Mouse (Mus musculus): ENCODE results near the gene Znrd1as. TPM values are rescaled to one million over a fixed set of nuclear protein-coding genes. Genes with fewer than 3 reads are reported as not detected.

Znrd1as gene
- polyA plus RNA-seq, 1 experiment from 2014 or later = 4.7 TPM

DNA sequence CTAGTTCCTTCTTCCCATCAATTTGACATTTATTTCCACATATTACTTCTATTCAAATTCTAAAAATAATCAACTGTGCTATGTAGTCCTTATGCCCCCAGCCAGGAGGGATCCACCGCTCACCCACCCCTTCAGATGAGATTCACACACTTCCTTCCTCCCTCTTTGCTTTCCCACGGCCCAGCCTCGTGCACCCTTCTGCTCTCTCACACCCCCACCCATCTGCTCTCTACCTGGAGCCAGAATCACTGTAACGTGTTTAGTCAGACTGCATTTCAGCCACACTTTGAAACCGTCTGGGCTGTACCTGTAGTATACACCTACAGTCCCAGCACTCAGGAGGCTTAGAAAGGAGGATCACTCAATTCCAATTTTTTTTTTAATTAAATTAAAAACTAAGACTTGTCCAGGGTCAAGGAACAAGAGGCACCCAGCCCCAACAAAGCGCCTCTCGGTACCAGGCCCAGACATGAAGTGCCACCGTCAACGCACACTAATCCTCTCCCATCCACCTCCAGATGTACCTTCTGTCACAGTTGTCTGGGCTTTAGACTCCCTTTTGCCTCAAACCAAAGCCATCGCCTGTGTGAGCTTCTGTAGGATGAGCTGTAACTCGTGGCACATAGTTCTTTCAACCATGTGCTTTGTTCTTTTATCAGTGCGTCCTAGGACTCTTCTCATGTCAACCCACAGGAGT is 29.0 kb upstream of the Znrd1as start:
- no peak overlapping the region for H3K9ac ChIP-seq (ENCODE audit: low read depth, low read length)
- no peak overlapping the region for H3K4me2 ChIP-seq (ENCODE audit: low read length)
- no peaks in the 10 kb centered on the region for H3K36me3 ChIP-seq (ENCODE audit: control insufficient read depth, insufficient read depth, low read length)
- H3K4me3 ChIP-seq (ENCODE audit: low read depth, low read length) = no peak overlapping the region
- no peaks in the 10 kb centered on the region for H3K4me1 ChIP-seq (ENCODE audit: control insufficient read depth, insufficient read depth, low read length)
- 76% methylated on average over 12 of the region's 12 CpGs for WGBS
- no peak overlapping the region for H3K27ac ChIP-seq (ENCODE audit: low read length)
- ATAC-seq = no peak
- no peaks in the 10 kb centered on the region for H3K27me3 ChIP-seq (ENCODE audit: control insufficient read depth, insufficient read depth, low read depth, low read length)
- no peaks in the 10 kb centered on the region for H3K9me3 ChIP-seq (replicated peaks; ENCODE audit: control insufficient read depth, low read length, poor library complexity, severe bottlenecking)

DNA sequence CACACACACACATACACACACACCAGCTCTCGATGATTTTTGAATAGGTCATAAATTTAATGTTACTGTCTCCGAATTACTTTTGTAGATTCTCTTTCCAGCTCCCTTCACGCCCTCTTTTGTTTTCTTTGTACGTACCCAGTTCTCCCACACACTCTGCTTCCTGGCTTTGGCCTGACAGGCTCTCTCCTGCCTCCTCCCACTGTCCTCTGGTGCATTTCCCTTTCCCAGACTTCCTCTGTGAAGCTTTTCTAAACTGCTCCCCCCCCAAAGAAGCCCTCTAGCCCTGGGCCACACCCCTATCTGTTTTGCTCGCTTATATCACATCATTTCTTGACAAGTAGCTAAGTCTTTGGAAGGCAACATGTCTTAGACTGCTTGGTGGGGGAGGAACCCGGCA is 28.2 kb upstream of the Znrd1as start:
- no peak for ATAC-seq
- Histone ChIP-seq H3K27ac (ENCODE audit: low read length) (no peak overlapping the region), H3K4me1 (ENCODE audit: control insufficient read depth, insufficient read depth, low read length) (no peaks in the 10 kb centered on the region), H3K36me3 (ENCODE audit: control insufficient read depth, insufficient read depth, low read length) (no peaks in the 10 kb centered on the region), H3K4me2 (ENCODE audit: low read length) (no peak overlapping the region), H3K4me3 (ENCODE audit: low read depth, low read length) (no peak overlapping the region), H3K9me3 (replicated peaks; ENCODE audit: control insufficient read depth, low read length, poor library complexity, severe bottlenecking) (no peaks in the 10 kb centered on the region), H3K27me3 (ENCODE audit: control insufficient read depth, insufficient read depth, low read depth, low read length) (no peaks in the 10 kb centered on the region), H3K9ac (ENCODE audit: low read depth, low read length) (no peak overlapping the region)
- WGBS = 85% methylated on average over 6 of the region's 6 CpGs

GRCm38 (mm10) chr17:36931130-36931529 is 27.3 kb upstream of the Znrd1as start:
- no peaks in the 10 kb centered on the region for H3K36me3 ChIP-seq (ENCODE audit: control insufficient read depth, insufficient read depth, low read length)
- H3K27me3 ChIP-seq (ENCODE audit: control insufficient read depth, insufficient read depth, low read depth, low read length) = no peaks in the 10 kb centered on the region
- H3K9me3 ChIP-seq (replicated peaks; ENCODE audit: control insufficient read depth, low read length, poor library complexity, severe bottlenecking) = no peaks in the 10 kb centered on the region
- H3K4me1 ChIP-seq (ENCODE audit: control insufficient read depth, insufficient read depth, low read length) = no peaks in the 10 kb centered on the region
- no peak overlapping the region for H3K9ac ChIP-seq (ENCODE audit: low read depth, low read length)
- no peak overlapping the region for H3K27ac ChIP-seq (ENCODE audit: low read length)
- 90% methylated on average over 4 of the region's 4 CpGs for WGBS
- no peak overlapping the region for H3K4me2 ChIP-seq (ENCODE audit: low read length)
- H3K4me3 ChIP-seq (ENCODE audit: low read depth, low read length) = no peak overlapping the region
- no peak for ATAC-seq

GRCm38 (mm10) chr17:36931806-36932205 is 26.6 kb upstream of the Znrd1as start:
- no peaks in the 10 kb centered on the region for H3K9me3 ChIP-seq (replicated peaks; ENCODE audit: control insufficient read depth, low read length, poor library complexity, severe bottlenecking)
- no peak for ATAC-seq
- H3K27me3 ChIP-seq (ENCODE audit: control insufficient read depth, insufficient read depth, low read depth, low read length) = no peaks in the 10 kb centered on the region
- no peak overlapping the region for H3K4me3 ChIP-seq (ENCODE audit: low read depth, low read length)
- no peaks in the 10 kb centered on the region for H3K4me1 ChIP-seq (ENCODE audit: control insufficient read depth, insufficient read depth, low read length)
- no peak overlapping the region for H3K27ac ChIP-seq (ENCODE audit: low read length)
- no peak overlapping the region for H3K4me2 ChIP-seq (ENCODE audit: low read length)
- 67% methylated on average over 2 of the region's 2 CpGs for WGBS
- H3K9ac ChIP-seq (ENCODE audit: low read depth, low read length) = no peak overlapping the region
- H3K36me3 ChIP-seq (ENCODE audit: control insufficient read depth, insufficient read depth, low read length) = no peaks in the 10 kb centered on the region

GRCm38 (mm10) chr17:36938056-36938455 is 20.3 kb upstream of the Znrd1as start:
- Histone ChIP-seq H3K36me3 (ENCODE audit: control insufficient read depth, insufficient read depth, low read length) (no peaks in the 10 kb centered on the region), H3K9me3 (replicated peaks; ENCODE audit: control insufficient read depth, low read length, poor library complexity, severe bottlenecking) (no peaks in the 10 kb centered on the region), H3K27ac (ENCODE audit: low read length) (no peak overlapping the region), H3K27me3 (ENCODE audit: control insufficient read depth, insufficient read depth, low read depth, low read length) (peaks cover 15% of the 10 kb centered on the region), H3K4me1 (ENCODE audit: control insufficient read depth, insufficient read depth, low read length) (peaks cover 3% of the 10 kb centered on the region; the same call in 1 of the 2 replicates), H3K4me3 (ENCODE audit: low read depth, low read length) (no peak overlapping the region), H3K9ac (ENCODE audit: low read depth, low read length) (no peak overlapping the region), H3K4me2 (ENCODE audit: low read length) (no peak overlapping the region)
- WGBS = 84% methylated on average over 2 of the region's 2 CpGs
- ATAC-seq = no peak

- Histone ChIP-seq H3K9ac (ENCODE audit: low read depth, low read length) (no peak overlapping the region; the same call in 1 of the 2 replicates), H3K9me3 (replicated peaks; ENCODE audit: control insufficient read depth, low read length, poor library complexity, severe bottlenecking) (no peaks in the 10 kb centered on the region), H3K4me2 (ENCODE audit: low read length) (peak overlapping the region; percentile 70), H3K27me3 (ENCODE audit: control insufficient read depth, insufficient read depth, low read depth, low read length) (peaks cover 23% of the 10 kb centered on the region), H3K36me3 (ENCODE audit: control insufficient read depth, insufficient read depth, low read length) (no peaks in the 10 kb centered on the region), H3K4me1 (ENCODE audit: control insufficient read depth, insufficient read depth, low read length) (peaks cover 17% of the 10 kb centered on the region), H3K27ac (ENCODE audit: low read length) (no peak overlapping the region), H3K4me3 (ENCODE audit: low read depth, low read length) (peak overlapping the region; percentile 42)
- no peak; the same call in 1 of the 2 replicates for ATAC-seq
- 58% methylated on average over 10 of the region's 10 CpGs for WGBS
Measured at GRCm38 (mm10) chr17:36942391-36942790, 16.0 kb upstream of the Znrd1as start.

- no peak for ATAC-seq
Measured at GRCm38 (mm10) chr17:36942791-36943471, 15.5 kb upstream of the Znrd1as start, which contains the start of gene Rnf39. TSS of gene Rnf39 (plus strand) at chr17:36942918.

DNA sequence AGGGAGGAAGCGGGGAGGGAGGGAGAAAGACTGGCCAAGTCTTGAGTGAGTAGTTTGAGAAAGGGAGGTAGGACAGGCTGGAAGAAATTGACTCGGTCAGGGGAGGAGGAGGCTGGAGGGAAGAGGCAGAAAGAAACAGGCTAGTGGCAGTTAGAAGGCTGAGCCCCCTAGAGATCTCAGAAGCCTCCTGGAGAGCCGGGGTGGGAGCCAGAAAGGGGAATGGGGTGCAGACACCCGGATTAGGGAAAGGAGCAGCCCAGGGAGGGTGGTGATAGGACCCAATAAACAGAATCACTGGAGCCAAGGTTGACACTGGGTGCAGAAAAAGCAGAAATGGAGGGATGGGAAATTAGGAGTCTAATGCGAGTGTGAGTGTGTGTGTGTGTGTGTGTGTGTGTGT is 14.7 kb upstream of the Znrd1as start:
- H3K4me1 ChIP-seq (ENCODE audit: control insufficient read depth, insufficient read depth, low read length) = peaks cover 17% of the 10 kb centered on the region
- H3K4me2 ChIP-seq (ENCODE audit: low read length) = peak overlapping the region; percentile 70
- H3K9me3 ChIP-seq (replicated peaks; ENCODE audit: control insufficient read depth, low read length, poor library complexity, severe bottlenecking) = no peaks in the 10 kb centered on the region
- ATAC-seq = no peak
- peak overlapping the region; percentile 42 for H3K4me3 ChIP-seq (ENCODE audit: low read depth, low read length)
- 0 out of 2 replicates have a peak, but pooled peaks cover under 1% of the 10 kb centered on the region for H3K36me3 ChIP-seq (ENCODE audit: control insufficient read depth, insufficient read depth, low read length)
- H3K27ac ChIP-seq (ENCODE audit: low read length) = no peak overlapping the region
- 34% methylated on average over 5 of the region's 5 CpGs for WGBS
- no peak overlapping the region for H3K9ac ChIP-seq (ENCODE audit: low read depth, low read length)
- H3K27me3 ChIP-seq (ENCODE audit: control insufficient read depth, insufficient read depth, low read depth, low read length) = peaks cover 23% of the 10 kb centered on the region

More at GRCm38 (mm10) chr17:36942791-36943471, 15.5 kb upstream of the Znrd1as start, which contains the start of gene Rnf39:
- no peaks in the 10 kb centered on the region for H3K36me3 ChIP-seq (ENCODE audit: control insufficient read depth, insufficient read depth, low read length)
- peak within 1 kb of the TSS; percentile 70 for H3K4me2 ChIP-seq (ENCODE audit: low read length)
- H3K27ac ChIP-seq (ENCODE audit: low read length) = no peak within 1 kb of the TSS
- H3K27me3 ChIP-seq (ENCODE audit: control insufficient read depth, insufficient read depth, low read depth, low read length) = peaks cover 23% of the 10 kb centered on the region
- 2% methylated on average over 56 of the region's 59 CpGs for WGBS
- H3K9me3 ChIP-seq (replicated peaks; ENCODE audit: control insufficient read depth, low read length, poor library complexity, severe bottlenecking) = no peaks in the 10 kb centered on the region
- H3K4me3 ChIP-seq (ENCODE audit: low read depth, low read length) = peak within 1 kb of the TSS; percentile 42
- H3K9ac ChIP-seq (ENCODE audit: low read depth, low read length) = peak within 1 kb of the TSS; percentile 58
- H3K4me1 ChIP-seq (ENCODE audit: control insufficient read depth, insufficient read depth, low read length) = peaks cover 17% of the 10 kb centered on the region
